Mouse (Mus musculus): ENCODE data around the gene Syt6.
"Not testable (repeated sequence)": the region's sequence is repeated elsewhere in the genome, so short reads cannot be mapped to it uniquely, and the experiment has no call there.

The Syt6 gene

DNA sequence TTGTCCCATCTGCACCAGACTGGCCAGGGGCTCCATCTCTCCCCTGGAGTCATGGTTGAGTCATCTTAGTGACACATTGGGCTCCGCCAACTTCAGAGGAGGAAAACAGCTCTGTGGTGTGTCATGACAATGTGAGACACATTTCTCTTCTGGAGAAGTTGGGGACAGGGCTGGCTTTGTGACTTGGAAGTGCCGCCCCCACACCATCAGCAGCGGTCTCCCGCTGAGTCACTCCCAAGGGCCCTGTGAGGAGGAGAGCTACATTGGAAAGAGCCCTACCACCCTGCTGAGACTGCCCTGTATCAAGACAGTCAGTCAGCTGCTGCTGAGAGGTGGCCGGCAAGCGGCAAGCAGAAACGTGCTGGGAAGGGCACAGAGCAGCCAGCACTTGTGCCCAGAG, 26.0 kb downstream of the Syt6 start:
- no peak for DNase-seq (ENCODE audit: low read depth, low spot score)

DNA sequence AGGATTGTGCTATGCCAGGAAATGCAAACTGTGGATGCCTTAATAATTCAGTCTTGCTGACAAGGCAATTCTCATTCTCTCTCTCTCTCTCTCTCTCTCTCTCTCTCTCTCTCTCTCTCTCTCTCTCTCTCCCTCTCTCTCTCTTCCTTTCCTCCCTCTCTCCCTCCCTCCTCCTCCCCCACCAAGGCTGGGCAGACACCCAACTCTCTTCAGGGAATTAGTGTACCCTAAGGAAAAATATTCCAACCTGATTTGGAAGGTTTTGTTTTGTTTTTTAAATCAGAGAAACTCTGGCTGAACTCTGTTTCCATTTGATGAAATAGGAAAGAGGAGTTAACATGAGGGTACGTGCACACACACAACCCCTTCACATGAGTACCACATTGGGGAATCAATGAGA, 26.5 kb downstream of the Syt6 start:
- DNase-seq (ENCODE audit: low read depth, low spot score), result no peak

DNA sequence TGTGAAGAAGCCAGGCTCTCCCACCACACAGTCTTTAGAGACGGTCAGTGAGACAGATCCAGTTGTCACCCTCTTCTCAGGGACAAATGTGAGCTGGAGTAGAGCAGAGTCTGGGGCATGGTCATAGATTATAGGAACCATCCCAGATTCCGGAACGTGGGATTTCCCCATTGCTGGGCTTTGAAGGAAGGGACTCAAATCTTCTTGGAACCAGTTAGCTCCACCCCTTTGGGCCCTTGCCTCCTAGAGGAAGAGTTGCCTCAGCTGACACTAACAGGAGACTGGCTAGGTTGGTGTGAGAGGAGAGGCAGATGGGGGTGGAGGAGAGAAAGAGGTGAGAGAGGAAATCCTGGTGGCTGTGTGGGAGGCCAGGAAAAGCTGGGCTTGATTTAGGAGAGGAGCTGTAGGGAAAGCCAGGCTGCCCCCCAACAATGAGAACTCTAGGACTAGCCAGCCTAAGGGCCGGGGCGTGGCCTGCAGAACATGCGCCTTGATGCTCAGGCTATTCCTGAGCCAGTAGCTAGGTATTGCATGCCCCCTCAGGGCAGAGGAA, 31.1 kb downstream of the Syt6 start:
- DNase-seq (ENCODE audit: low read depth, low spot score), result no peak

GRCm38 (mm10) chr3:103606660-103607595, 31.9 kb downstream of the Syt6 start:
- DNase-seq (ENCODE audit: low read depth, low spot score), result no peak

DNA sequence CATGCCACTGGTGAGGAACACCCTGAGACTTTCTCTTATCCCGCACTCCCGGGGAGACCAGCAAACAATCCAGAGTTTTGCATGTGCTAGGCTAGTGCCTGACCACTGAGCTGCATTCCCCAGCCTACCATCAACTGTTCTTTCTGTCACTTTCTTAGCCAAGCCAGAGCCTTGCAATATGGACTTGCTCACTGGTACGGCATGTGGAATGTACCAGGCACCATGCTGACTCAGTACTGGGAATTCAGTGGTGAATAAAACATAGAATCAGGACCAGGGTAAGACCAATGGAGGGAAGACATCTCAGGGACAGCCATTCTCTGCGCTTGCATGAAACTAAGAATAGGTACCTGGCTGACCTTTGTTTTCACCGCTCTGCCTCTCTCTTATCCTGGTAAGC, 35.2 kb downstream of the Syt6 start:
- DNase-seq (ENCODE audit: low read depth, low spot score), result no peak

DNA sequence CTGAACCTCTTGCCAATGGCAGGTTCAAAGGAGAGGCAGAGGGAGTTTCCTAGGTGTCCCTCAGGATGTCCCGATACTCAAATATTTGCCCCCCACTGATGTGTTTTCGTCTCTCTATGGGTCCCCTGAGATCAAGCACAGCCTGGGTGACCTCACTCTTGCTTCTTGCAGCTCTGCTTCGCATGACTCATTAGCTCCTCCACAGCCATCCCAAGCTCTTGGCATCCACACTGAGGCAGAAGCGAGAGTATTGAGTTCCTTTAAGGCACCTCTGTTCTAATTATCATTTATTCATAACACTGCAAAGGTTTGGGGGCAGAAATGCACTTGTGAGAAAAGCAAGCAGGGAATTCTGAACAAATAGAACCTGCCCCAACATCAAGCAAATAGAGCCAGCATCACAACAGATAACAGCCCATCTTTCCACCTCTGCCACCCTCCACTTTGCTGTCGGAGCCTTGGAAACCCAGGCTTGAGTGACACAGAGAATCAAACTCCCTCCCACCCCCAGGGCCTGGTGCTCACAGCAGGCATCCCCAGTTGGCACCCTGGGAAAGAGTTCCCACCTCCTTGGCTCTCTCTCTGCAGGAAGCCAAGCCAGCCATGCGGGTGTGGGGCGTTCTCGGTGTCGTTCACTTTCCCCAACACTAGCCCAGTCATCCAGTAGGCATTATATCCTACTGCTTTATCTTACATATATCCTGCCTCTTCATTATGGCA, 37.8 kb downstream of the Syt6 start:
- DNase-seq (ENCODE audit: low read depth, low spot score), result no peak

DNA sequence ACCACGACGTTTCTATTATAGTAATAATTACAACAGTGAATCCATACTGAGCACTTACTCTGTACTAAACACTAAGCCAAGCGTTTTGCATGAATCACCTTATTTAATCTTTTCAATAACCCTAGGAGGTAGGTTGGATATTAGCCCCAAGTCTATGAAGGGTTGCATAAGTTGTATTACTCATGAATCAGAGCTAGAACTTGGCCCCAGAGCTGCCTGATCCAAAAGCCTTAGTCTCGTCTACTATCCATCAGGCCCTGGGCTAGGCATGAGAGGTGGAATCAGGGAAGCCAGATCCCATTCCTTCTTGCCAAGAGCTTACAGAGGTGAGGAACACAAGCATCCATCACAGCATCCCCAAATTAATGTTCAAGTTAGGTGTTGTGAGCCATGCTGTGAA, 40.6 kb downstream of the Syt6 start:
- DNase-seq (ENCODE audit: low read depth, low spot score), result no peak

DNA sequence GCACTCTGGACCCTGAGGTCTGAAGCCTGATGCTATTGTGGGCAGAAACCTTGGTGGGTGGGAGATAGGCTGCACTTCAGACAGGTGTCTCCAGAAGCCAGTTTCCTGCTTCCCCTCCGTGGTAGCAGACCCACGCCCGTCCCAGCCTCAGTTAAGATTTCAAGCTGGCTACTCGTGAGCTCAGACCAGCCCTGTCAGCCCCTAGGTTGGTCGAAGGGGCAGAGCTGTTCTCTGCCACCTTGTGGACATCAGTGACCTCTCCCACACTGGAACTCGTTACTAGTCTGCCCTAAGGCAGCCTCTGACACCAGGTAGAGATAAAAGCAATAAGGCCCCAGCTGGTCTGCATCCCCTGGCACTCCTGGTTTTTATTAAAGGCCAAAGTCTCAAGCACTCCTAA, 42.0 kb downstream of the Syt6 start:
- no peak for DNase-seq (ENCODE audit: low read depth, low spot score)

DNA sequence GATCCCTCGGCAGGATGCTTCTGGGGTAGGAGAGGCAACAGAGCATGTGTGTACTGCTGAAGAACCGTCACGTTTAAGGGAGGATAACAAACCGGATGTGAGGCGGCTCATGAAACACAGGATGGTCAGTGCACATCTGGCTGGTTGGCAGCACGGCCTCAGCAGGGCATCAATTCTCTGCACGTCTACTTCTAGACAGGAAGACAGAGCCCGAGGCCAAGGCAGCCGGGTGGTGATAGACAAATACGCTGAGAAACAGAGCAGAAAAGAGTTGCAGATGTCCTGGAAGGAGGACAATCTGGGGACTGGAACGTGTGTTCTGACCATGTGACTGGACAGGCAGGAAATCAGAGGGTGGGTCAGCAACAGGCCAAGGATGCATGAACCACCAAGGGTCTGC, 45.1 kb downstream of the Syt6 start:
- no peak for DNase-seq (ENCODE audit: low read depth, low spot score)

DNA sequence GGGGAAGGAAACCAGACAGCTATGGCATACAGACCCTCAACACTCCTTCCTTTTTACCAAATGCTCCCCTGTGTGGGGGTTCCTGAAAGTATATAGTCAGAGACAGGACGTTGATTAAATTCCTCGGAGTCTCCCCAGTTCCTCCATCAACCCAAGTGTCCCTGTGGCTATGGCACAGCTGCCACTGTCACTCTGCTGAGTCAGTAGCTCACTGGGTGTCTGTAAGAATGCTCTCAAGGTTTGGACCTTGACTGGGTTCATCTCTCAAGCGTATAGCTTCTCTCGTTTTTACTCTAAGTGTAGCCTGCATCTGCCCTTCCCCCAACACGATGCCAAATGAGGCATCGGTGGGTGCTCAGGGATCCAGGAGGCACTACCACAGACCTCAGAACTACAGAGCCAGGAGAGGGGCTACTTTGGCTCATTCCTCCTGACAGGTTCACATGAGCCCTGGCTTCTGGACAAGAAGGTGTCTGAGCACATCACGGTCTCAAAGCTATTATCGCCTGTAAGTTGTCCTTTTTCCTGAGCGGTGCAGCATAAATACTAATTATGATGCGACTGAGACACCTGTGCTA, 49.0 kb downstream of the Syt6 start:
- DNase-seq (ENCODE audit: low read depth, low spot score), result no peak

- DNase-seq (ENCODE audit: low read depth, low spot score), result no peak
These were observed 49.6 kb downstream of the Syt6 start for GRCm38 (mm10) chr3:103624591-103625051.

DNA sequence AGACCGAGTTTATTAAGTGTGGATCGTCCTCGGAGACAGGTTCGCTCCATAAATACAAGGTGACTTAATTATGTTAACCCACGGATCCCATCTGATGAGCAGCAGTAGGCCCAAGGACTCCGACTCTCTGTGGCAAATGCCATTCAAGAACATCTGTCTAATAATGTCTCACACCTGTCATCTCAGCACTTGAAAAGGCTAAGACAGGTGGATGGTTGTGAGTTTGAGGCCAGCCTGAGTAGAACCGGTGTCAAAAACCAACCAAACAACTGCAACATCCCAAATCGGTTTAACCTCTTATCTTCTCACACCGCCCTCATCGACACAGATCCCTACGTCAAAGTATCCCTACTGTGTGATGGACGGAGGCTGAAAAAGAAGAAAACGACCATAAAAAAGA, 50.1 kb downstream of the Syt6 start:
- no peak for DNase-seq (ENCODE audit: low read depth, low spot score)

- no peak for DNase-seq (ENCODE audit: low read depth, low spot score)
These were observed 51.5 kb downstream of the Syt6 start for GRCm38 (mm10) chr3:103626481-103626880.

- DNase-seq (ENCODE audit: low read depth, low spot score), result no peak
These were observed 52.6 kb downstream of the Syt6 start for GRCm38 (mm10) chr3:103627661-103628060.

DNA sequence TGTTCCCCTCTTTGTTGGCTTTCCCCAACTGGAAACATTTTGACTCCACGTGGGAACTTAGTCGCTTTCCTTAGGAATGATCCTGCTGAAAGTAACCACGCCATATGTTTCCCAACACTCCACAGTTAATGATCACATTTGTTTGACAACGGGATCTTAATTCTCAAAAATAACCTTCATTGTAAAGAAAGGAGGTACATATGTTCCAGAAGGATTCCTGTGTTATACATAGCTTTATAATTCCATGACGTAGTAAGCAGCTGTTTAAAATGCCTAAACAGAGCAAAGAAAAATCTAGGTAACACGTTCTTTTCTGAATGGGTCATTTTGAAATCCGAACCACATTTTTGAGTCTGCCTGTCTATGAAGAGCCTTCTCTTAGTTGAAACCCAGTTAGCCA, 58.1 kb downstream of the Syt6 start:
- DNase-seq (ENCODE audit: low read depth, low spot score), result no peak

DNA sequence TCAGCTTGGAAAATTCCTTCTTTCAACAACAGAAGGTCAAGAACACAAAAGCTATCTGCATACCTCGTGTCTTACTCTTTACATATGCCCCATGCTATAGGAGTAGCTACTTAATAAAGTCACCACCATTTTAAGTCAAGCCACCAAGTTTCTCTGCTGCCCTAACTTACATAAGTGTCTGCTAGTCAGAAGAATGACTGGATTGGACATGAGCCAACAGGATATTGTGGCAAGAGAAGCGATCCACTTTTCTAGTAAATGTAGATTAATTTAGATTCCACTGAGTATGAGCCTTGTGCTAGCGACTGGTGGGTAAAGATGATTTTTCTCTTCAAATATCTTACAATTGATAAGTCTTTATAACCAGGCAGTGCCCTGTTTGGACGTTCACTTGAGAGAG, 58.8 kb downstream of the Syt6 start:
- no peak for DNase-seq (ENCODE audit: low read depth, low spot score)

GRCm38 (mm10) chr3:103634256-103634655, 59.2 kb downstream of the Syt6 start:
- no peak for DNase-seq (ENCODE audit: low read depth, low spot score)

DNA sequence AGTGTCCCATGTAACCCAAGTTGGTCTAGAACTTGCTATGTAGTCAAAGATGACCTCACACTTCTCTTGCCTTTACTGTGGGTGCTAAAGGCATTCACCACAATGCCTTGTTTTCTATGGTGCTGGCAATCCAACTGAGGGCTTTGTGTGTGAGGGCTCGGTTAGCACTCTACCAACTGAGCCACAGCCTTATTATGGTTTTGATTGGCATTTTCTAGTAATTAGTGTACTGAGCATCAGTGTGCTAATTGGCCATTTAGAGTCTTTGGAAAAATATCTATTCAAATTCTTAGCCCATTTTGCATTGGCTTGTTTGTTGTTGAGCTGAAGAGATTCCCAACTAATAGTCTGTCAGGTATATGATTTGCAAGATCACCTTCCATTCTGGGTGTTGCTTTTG, 62.6 kb downstream of the Syt6 start:
- no peak for DNase-seq (ENCODE audit: low read depth, low spot score)

- DNase-seq (ENCODE audit: low read depth, low spot score), result no peak
These were observed 65.3 kb downstream of the Syt6 start for GRCm38 (mm10) chr3:103640226-103640803.

- DNase-seq (ENCODE audit: low read depth, low spot score), result no peak
These were observed 66.3 kb downstream of the Syt6 start for GRCm38 (mm10) chr3:103641301-103641700.

- DNase-seq (ENCODE audit: low read depth, low spot score), result not testable (repeated sequence)
These were observed 70.9 kb downstream of the Syt6 start, which contains the start of gene Atg4a-ps for GRCm38 (mm10) chr3:103645968-103646367. Gene Atg4a-ps, minus strand, starts transcription at chr3:103646068.
